Mouse (Mus musculus) megakaryocyte, embryonic 14.5 days (primary cell): ENCODE measurements around the gene Nop56.

Experiments used
- FLI1 ChIP-seq: IDR thresholded peaks from 2 replicates; pipeline ENCODE4 v1.6.1; 2012; ENCODE audit warnings: low read length, inconsistent platforms, mixed read lengths
- GATA1 ChIP-seq: IDR thresholded peaks from 3 replicates; pipeline ENCODE4 v1.6.1; 2012; ENCODE audit warnings: mixed read lengths, low read length, inconsistent platforms, borderline replicate concordance

GRCm38 (mm10) chr2:130293486-130293885 lies 19.3 kb downstream of the Nop56 start:
- no peak for TF ChIP-seq GATA1
- no peak for TF ChIP-seq FLI1
